Mouse (Mus musculus): ENCODE measurements around the gene Pfpl. TPM values are rescaled to one million over a fixed set of nuclear protein-coding genes. Genes with fewer than 3 reads are reported as not detected.

Gene Pfpl
- total RNA-seq, 2 experiments from 2014 or later = not detected

GRCm38 (mm10) chr19:12463722-12464035, 36.0 kb downstream of the Pfpl start:
- peak in 1 of 2 experiments; percentile 47 for DNase-seq
- intact Hi-C loops (cut with DNase I) = no loop called here

DNA sequence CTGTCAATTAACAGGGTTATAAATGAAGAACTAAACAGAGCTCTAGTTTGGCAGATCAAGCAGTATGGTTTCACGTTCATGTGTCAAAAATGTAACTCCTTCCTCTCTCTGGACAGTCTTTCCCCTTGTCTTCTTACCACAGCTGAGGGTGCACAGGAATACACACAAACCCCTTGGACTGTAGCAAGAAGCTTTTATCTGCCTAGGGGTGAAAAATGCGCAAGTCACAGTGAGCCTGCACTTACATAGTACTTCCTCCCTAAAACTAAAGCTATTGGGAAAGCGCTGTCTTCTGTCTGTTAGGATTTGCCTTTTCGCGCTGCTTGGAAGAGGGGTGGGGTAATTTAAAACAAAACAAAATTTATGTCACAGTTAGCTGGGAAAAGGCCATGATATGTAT, 36.4 kb downstream of the Pfpl start:
- DNase-seq = no peak
- intact Hi-C loops (cut with DNase I) = no loop called here

DNA sequence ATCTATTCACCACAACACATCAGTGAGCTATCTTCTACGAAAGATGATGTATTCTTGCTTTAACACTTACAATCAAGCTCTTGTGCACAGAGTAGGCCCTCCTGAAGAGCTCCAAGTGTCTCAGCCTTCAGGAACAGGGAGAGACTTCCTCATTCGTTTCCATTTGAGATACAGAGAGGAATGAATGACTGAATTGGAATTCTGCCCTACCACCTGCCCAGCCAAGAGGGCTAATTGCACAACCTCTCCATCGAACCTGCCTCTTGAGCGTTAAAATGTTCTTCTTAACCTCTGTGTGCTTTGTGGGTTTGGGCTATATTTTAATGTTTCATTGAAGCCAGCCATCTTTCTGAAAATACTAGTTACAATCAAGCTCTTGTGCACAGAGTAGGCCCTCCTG, 37.0 kb downstream of the Pfpl start:
- intact Hi-C loops (cut with DNase I) = loop anchor here (5.0 kb wide), 2 partner anchors 38 to 53 kb away; partner anchors contain the start of gene Dtx4
- DNase-seq = no peak

- DNase-seq = no peak
- intact Hi-C loops (cut with DNase I) = loop anchor here (1.0 to 5.0 kb wide), 3 partner anchors 37 to 127 kb away; partner anchors contain the start of gene Dtx4
Measured at GRCm38 (mm10) chr19:12465530-12466144, 37.9 kb downstream of the Pfpl start.

DNA sequence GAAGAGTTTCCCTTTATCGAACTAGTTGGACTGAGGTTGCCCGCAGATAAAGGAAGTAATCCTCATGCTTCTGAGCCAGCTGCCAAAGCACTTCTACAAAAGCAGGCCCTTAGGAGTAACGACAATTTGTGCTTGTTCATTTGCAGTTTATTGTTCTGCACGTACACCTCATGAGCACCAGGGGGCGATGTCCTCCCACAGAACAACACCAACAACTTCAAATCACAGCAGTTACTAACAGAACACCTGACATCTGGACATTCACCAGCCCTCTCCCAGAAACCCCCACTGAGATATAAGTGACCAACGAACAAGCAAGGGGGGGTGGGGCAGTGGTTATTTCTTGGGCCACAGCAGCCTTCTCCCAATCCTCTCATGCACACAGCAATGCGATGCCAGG, 38.5 kb downstream of the Pfpl start:
- intact Hi-C loops (cut with DNase I) = loop anchor here (1.0 to 5.0 kb wide), 3 partner anchors 36 to 126 kb away; partner anchors contain the start of gene Dtx4
- peak; percentile 71 to 79 for DNase-seq

DNA sequence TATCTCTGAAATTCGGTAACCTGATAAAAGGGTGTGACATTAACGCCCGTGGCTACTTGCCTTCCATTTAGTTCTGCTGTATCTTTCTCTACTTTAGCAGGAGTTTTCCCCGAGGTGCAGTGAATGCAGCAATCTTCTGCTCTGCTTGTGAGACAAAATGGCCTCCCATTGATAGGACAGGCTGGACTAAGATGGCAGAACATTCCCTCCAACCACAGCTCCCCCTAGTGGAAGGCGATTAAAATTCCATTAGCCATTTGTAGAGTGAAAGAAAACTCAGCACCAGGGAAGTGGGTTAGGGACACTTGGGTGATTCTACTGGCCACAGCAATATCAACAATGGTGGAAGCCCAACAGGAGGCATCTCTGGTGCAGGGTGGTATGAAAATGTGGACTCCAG, 39.7 kb downstream of the Pfpl start:
- intact Hi-C loops (cut with DNase I) = loop anchor here (5.0 kb wide), 2 partner anchors 35 to 50 kb away; partner anchors contain the start of gene Dtx4
- DNase-seq = peak in 1 of 2 experiments; percentile 68

DNA sequence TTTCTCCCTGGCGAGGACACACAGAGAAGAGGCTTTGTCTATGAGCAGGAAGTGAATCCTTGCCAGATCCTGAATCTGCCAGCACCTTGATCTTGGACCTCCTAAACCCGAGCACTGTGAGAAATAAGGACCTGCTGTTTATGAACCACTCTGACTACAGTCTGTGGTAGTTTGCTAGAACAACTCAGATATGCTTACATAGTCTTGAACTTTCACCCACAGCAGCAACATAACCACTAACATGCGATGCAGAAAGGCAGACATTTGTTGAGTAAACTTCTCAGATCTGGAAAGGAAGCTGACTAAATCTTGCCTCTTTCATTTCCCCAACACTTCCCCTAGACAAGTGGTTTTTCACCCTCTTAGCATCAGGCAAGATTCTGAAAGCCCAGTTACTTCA, 44.2 kb downstream of the Pfpl start:
- intact Hi-C loops (cut with DNase I) = no loop called here
- no peak for DNase-seq

DNA sequence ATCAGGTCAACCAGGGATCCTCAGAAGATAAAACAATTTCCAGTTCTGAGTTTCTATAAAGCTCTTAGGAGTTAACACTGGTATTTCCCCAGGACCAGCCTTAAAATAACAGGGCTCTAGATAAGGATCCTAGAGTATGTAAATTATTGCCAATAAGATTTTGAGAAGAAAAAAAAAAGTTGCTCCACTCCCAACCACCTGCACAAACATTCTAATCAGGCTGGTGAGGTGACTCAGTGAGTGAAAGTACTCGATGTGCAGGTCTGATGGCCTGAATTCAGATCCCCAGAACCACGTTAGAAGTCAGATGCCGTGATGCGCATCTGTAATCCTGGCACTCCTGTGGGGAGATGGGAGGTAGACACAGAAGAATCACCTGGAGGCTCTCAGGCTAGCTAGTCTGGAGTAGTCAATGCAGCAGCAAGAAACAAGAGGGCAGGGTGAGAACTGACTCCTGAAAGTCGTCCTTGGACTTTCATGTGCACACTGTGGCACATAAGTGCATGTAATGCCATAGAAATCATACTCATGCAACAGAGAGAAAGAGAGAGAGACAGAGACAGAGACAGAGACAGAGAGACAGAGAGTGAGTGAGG, 44.8 kb downstream of the Pfpl start:
- no peak for DNase-seq
- intact Hi-C loops (cut with DNase I) = no loop called here

DNA sequence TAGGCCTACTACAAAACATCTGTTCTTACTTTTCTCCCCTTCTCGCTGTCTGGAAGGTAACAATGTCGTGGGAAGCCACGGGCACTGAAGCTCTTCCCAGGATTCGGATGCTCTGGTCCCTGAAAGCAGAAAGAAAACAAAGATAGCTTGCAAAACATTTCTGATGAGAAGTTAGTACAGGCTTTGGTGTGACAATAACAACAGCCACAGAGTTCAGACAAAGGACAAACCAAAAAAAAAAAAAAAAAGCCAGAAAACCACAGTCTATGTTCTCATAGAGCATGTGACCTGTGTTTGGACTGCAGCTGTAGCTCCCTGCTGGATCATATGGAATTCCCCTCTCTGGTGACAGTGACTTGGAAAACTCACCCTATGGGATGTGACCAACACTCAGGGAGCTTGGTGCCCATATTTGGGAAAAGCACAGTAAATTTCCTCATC, 45.5 kb downstream of the Pfpl start:
- intact Hi-C loops (cut with DNase I) = no loop called here
- DNase-seq = no peak

DNA sequence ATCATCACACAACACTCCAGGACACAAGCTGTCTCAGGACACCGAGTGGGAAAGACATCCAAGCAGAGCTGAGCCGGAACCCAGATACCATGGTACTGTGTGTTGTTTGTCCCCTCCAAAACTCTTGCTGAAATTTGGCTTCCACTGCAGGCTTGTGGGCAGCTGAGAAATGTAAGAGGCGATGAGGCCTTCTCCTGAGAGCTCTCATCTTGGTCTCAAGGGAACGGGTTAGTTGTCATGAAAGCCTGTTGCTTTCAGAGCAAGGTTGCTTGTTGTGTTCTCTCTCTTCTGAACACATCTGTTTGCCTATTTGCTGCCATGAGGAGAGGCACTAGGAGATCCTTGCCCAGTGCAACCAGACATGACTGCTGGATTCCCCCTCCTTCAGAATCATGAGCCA, 46.2 kb downstream of the Pfpl start:
- no peak for DNase-seq

GRCm38 (mm10) chr19:12475380-12476250, 47.9 kb downstream of the Pfpl start:
- peak; percentile 94 for DNase-seq
- intact Hi-C loops (cut with DNase I) = no loop called here

More for the DNA sequence above, 46.2 kb downstream of the Pfpl start:
- intact Hi-C loops (cut with DNase I) = no loop called here

DNA sequence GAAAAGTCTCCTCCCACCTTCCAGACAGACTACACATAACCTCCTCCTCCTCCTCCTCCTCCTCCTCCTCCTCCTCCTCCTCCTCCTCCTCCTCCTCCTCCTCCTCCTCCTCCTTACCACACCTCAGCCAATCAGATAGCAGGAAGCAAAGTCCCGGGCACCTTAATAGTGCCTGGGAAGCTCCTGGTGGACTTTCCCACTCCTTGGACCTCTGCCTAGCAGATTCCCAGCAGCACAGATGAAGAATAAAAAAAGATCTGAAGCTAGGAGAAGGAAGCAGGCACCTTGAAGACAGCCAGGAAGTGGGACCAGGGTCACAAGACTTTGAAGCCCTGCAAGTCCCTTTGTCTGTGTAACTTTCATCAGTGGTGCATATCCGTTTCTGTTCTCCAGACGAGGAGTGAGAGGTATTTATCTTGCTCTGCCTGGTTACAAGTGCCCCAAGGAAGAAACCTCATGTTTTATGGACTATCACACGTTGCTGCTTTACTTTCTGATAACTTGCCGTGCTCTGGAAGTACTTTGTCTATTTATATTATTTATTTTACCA, 49.1 kb downstream of the Pfpl start:
- intact Hi-C loops (cut with DNase I) = no loop called here
- no peak for DNase-seq

- no peak for DNase-seq
- intact Hi-C loops (cut with DNase I) = no loop called here
Measured at GRCm38 (mm10) chr19:12478369-12478768, 50.7 kb downstream of the Pfpl start.

Other genes starting within 250 kb of the Pfpl start
- gene Olfr1431, start 227.3 kb upstream of the Pfpl start, total RNA-seq (2021) = not detected
- not detected for gene Olfr1432, start 195.3 kb upstream of the Pfpl start, total RNA-seq (2021)
- not detected for gene Olfr262, start 186.2 kb upstream of the Pfpl start, total RNA-seq (2021)
- not detected for gene Olfr235, start 166.9 kb upstream of the Pfpl start, total RNA-seq (2021)
- gene Olfr1434, start 148.1 kb upstream of the Pfpl start, total RNA-seq (2021) = not detected
- gene Olfr1436, start 128.8 kb upstream of the Pfpl start, total RNA-seq (2021) = not detected
- not detected for gene Olfr1437, start 102.8 kb upstream of the Pfpl start, total RNA-seq (2021)
- gene Olfr1438-ps1, start 92.0 kb upstream of the Pfpl start, total RNA-seq (2021) = not detected
- gene Olfr1440, start 40.6 kb upstream of the Pfpl start, total RNA-seq (2021) = not detected
- not detected for gene Olfr1441, start 10.5 kb upstream of the Pfpl start, total RNA-seq (2021)
- gene Mpeg1, start 32.9 kb downstream of the Pfpl start, total RNA-seq (2021) = 1 to 10 TPM; 4.8 to 5.3 TPM
- 10 to 100 TPM in 1 of 2 experiments, 1 to 10 TPM in 1; 9.6 to 10.7 TPM for gene Dtx4, start 73.5 kb downstream of the Pfpl start, total RNA-seq (2021)
- gene Fam111a, start 117.8 kb downstream of the Pfpl start, total RNA-seq (2021) = 10 to 100 TPM in 1 of 2 experiments, 1 to 10 TPM in 1; 9.8 to 12.1 TPM
- not detected for gene Gm4952, start 172.1 kb downstream of the Pfpl start, total RNA-seq (2021)
- not detected for gene Glyat, start 205.4 kb downstream of the Pfpl start, total RNA-seq (2021)
- gene Olfr1442, start 242.5 kb downstream of the Pfpl start, total RNA-seq (2021) = not detected